In the genomic region with DNA sequence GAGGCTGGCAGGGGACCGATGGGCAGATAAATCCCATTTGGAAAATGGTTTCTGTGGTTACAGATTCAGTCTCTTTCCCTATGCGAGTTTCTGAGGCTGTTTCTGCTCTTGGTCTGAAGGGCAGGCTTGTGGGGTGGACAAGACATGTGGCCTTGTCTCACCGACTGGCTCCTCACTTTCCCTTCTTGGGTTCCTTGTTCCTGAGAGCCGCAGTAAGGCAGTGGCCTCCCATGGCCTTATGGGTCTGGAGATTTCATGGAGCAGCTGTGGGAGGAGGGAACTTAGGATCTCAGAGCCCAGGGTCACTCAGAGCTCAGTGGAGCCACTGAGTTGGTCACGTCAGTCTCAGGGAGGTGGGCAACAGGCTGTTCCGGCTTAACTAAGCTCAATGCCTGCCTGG, we compare ENCODE assay signal across 18 mouse cellular contexts. TPM values are rescaled to one million over a fixed set of nuclear protein-coding genes. Genes with fewer than 3 reads are reported as not detected.
"Had no signal": no experiment of that assay in that cellular context is flagged by ENCODE, and none has a peak within 500 bp of the region (broad histone marks: within the 10 kb centered on the region; RNA-seq: fewer than 3 reads in every experiment).

No protein-coding gene starts in this region.

- H3K27me3 ChIP-seq: midbrain, embryonic 12.5 days; neural tube, embryonic 13.5 days; neural tube, embryonic 15.5 days; stomach, embryonic 15.5 days had no signal

- DNase-seq: lung, adult 18-20 months; lung, embryonic 14.5 days; lung, postnatal 10 days; lung, postnatal 4 days; midbrain, embryonic 14.5 days; right cerebral cortex, postnatal 14 days; spleen, adult 18-20 months; thymus, adult 2 months; thymus, postnatal 25 days; thymus, postnatal 4 days had no signal

- H3K4me3 ChIP-seq: midbrain, embryonic 10.5 days; midbrain, embryonic 12.5 days; neural tube, embryonic 13.5 days; neural tube, embryonic 15.5 days; stomach, embryonic 15.5 days had no signal

- H3K27ac ChIP-seq: midbrain, embryonic 10.5 days; midbrain, embryonic 12.5 days; neural tube, embryonic 13.5 days; neural tube, embryonic 15.5 days; stomach, embryonic 15.5 days; stomach, postnatal 0 days had no signal

- H3K9ac ChIP-seq: lung, embryonic 14.5 days; midbrain, embryonic 12.5 days; neural tube, embryonic 13.5 days; neural tube, embryonic 15.5 days; stomach, embryonic 15.5 days had no signal

- H3K4me2 ChIP-seq: lung, embryonic 14.5 days; midbrain, embryonic 12.5 days; neural tube, embryonic 13.5 days; neural tube, embryonic 15.5 days; stomach, embryonic 15.5 days had no signal

- H3K36me3 ChIP-seq: midbrain, embryonic 10.5 days; midbrain, embryonic 12.5 days; neural tube, embryonic 13.5 days; neural tube, embryonic 15.5 days; stomach, embryonic 15.5 days had no signal

- ATAC-seq: midbrain, embryonic 16.5 days had no signal

- H3K9me3 ChIP-seq: midbrain, embryonic 10.5 days; midbrain, embryonic 12.5 days; neural tube, embryonic 13.5 days; neural tube, embryonic 15.5 days; stomach, embryonic 15.5 days had no signal

RNA-seq across cellular contexts. Expression of a gene that starts 52.8 kb away (rescaled TPM):
- total RNA-seq: megakaryocyte, adult 5-6 weeks had no signal
